Mouse (Mus musculus): Measurements from ENCODE around the gene C2cd4c. TPM values are rescaled to one million over a fixed set of nuclear protein-coding genes. Genes with fewer than 3 reads are reported as not detected.

Gene C2cd4c
- total and polyA plus RNA-seq, 3 experiments = 0.01 TPM; not detected in 2

- no peaks in the 10 kb centered on the region for H3K36me3 ChIP-seq (ENCODE audit: control insufficient read depth in 1 of 2, insufficient read depth in 2 of 2, low read length in 2 of 2)
- H3K9me3 ChIP-seq (replicated peaks; ENCODE audit: insufficient read depth, low read length) = no peaks in the 10 kb centered on the region
- no peak overlapping the region for H3K9ac ChIP-seq (ENCODE audit: control insufficient read depth, low read depth, low read length, poor library complexity, severe bottlenecking)
- DNase-seq (ENCODE audit: low read depth, low spot score) = no peak
- TF ChIP-seq JUND (IDR thresholded peaks at IDR 0.05; ENCODE audit: low read depth, low read length) (no peak), RAD21 (IDR thresholded peaks at IDR 0.05; ENCODE audit: low read depth, low read length) (no peak), MXI1 (IDR thresholded peaks at IDR 0.05; ENCODE audit: low read depth, low read length) (no peak), TAL1 (IDR thresholded peaks at IDR 0.05; ENCODE audit: low read length) (no peak), TBP (IDR thresholded peaks at IDR 0.05; ENCODE audit: low read depth, low read length) (no peak), ZNF384 (IDR thresholded peaks at IDR 0.05; ENCODE audit: low read depth, low read length) (no peak), BHLHE40 (IDR thresholded peaks at IDR 0.05; ENCODE audit: borderline replicate concordance, low read depth, low read length) (no peak), NELFE (IDR thresholded peaks at IDR 0.05; ENCODE audit: low read depth, low read length) (no peak), TCF12 (IDR thresholded peaks at IDR 0.05; ENCODE audit: low read depth, low read length) (no peak), ZC3H11A (IDR thresholded peaks at IDR 0.05; ENCODE audit: low read depth, low read length) (no peak), MEF2A (IDR thresholded peaks at IDR 0.05; ENCODE audit: extremely low read depth, insufficient replicate concordance, low read depth, low read length, poor library complexity, severe bottlenecking) (no peak), GABPA (IDR thresholded peaks at IDR 0.05; ENCODE audit: low read depth, low read length) (no peak), MYB (IDR thresholded peaks at IDR 0.05; ENCODE audit: low read depth, low read length) (no peak), ELF1 (IDR thresholded peaks at IDR 0.05; ENCODE audit: low read depth, low read length) (no peak), CHD1 (IDR thresholded peaks at IDR 0.05; ENCODE audit: low read depth, low read length) (no peak), ETS1 (IDR thresholded peaks at IDR 0.05; ENCODE audit: low read depth, low read length) (no peak)
- H3K79me2 ChIP-seq (ENCODE audit: control insufficient read depth, insufficient read depth, low read length, poor library complexity) = no peaks in the 10 kb centered on the region
- no peaks in the 10 kb centered on the region; a peak in 1 of 4 replicates for H3K27me3 ChIP-seq (ENCODE audit: control insufficient read depth in 1 of 2, insufficient read depth in 2 of 2, low read length in 2 of 2)
- no peak overlapping the region for H3K4me3 ChIP-seq (ENCODE audit: control insufficient read depth in 1 of 2, insufficient read depth in 1 of 2, low read depth in 2 of 2, low read length in 2 of 2)
- no peak overlapping the region for H3K27ac ChIP-seq (ENCODE audit: control insufficient read depth, low read depth, low read length)
- no peaks in the 10 kb centered on the region for H3K4me1 ChIP-seq (ENCODE audit: control insufficient read depth in 1 of 2, insufficient read depth in 2 of 2, low read length in 2 of 2)
Measured at GRCm38 (mm10) chr10:79578891-79579290, 34.9 kb downstream of the C2cd4c start.

GRCm38 (mm10) chr10:79578276-79578675, 35.5 kb downstream of the C2cd4c start:
- Histone ChIP-seq H3K27ac (ENCODE audit: control insufficient read depth, low read depth, low read length) (no peak overlapping the region), H3K4me3 (ENCODE audit: control insufficient read depth in 1 of 2, insufficient read depth in 1 of 2, low read depth in 2 of 2, low read length in 2 of 2) (no peak overlapping the region), H3K9me3 (replicated peaks; ENCODE audit: insufficient read depth, low read length) (no peaks in the 10 kb centered on the region), H3K79me2 (ENCODE audit: control insufficient read depth, insufficient read depth, low read length, poor library complexity) (no peaks in the 10 kb centered on the region), H3K9ac (ENCODE audit: control insufficient read depth, low read depth, low read length, poor library complexity, severe bottlenecking) (no peak overlapping the region), H3K27me3 (ENCODE audit: control insufficient read depth in 1 of 2, insufficient read depth in 2 of 2, low read length in 2 of 2) (peaks cover 0 to 2% of the 10 kb centered on the region in 2 experiments; a peak in 1 of 4 replicates), H3K36me3 (ENCODE audit: control insufficient read depth in 1 of 2, insufficient read depth in 2 of 2, low read length in 2 of 2) (no peaks in the 10 kb centered on the region), H3K4me1 (ENCODE audit: control insufficient read depth in 1 of 2, insufficient read depth in 2 of 2, low read length in 2 of 2) (no peaks in the 10 kb centered on the region)
- TF ChIP-seq RCOR1 (IDR thresholded peaks at IDR 0.05; ENCODE audit: low read depth, low read length) = no peak
- DNase-seq (ENCODE audit: low read depth, low spot score) = no peak
